Mouse (Mus musculus) left cerebral cortex, adult 18-20 months (tissue): ENCODE data around the gene Grhl3. TPM values are rescaled to one million over a fixed set of nuclear protein-coding genes. Genes with fewer than 3 reads are reported as not detected.
"Not testable (repeated sequence)": the region's sequence is repeated elsewhere in the genome, so short reads cannot be mapped to it uniquely, and the experiment has no call there.

ENCODE experiments used
- DNase-seq, 2 experiments: peaks; one replicate each; pipeline ENCODE4 v3.0.0; 2021 to 2022; ENCODE audit warnings: low spot score in 2 of 2, mixed read lengths in 1 of 2
- long read RNA-seq, 2 experiments: library from polyadenylated mRNA; stranded (forward); transcript quantifications; one replicate each; pipeline ENCODE4 v2.0.0; 2021
- total RNA-seq, 2 experiments: library from RNA; stranded (reverse); gene quantifications; 2 replicates each; pipeline ENCODE4 v1.2.3; 2021

Grhl3 gene
- total RNA-seq = 1 to 10 TPM; 1.0 to 1.8 TPM
- long read RNA-seq, experiment 1, partial matches to known transcripts = 0 of 2 reads
- long read RNA-seq, experiment 1, other reads (novel, unspliced or antisense) = 2 of 2 reads
- long read RNA-seq, experiment 2, partial matches to known transcripts = 0 of 1 reads
- long read RNA-seq, experiment 2, other reads (novel, unspliced or antisense) = 1 of 1 reads

GRCm38 (mm10) chr4:135573251-135573808, at the start of gene Grhl3:
TSS of gene Grhl3 (minus strand) at chr4:135573630.
- peak; percentile 25 to 48 for DNase-seq

- DNase-seq = peak in 1 of 2 experiments; percentile 6
These were observed 48.9 kb upstream of the Grhl3 start for GRCm38 (mm10) chr4:135622290-135622689.

- no peak for DNase-seq
These were observed 47.0 kb upstream of the Grhl3 start for GRCm38 (mm10) chr4:135620461-135620860.

GRCm38 (mm10) chr4:135617783-135618470, 44.5 kb upstream of the Grhl3 start:
- peak in 1 of 2 experiments; percentile 8 for DNase-seq

- no peak for DNase-seq
These were observed 43.6 kb upstream of the Grhl3 start for GRCm38 (mm10) chr4:135617038-135617437.

- DNase-seq = not testable (repeated sequence)
These were observed 41.9 kb upstream of the Grhl3 start for GRCm38 (mm10) chr4:135615307-135615706.

GRCm38 (mm10) chr4:135609986-135610385, 36.6 kb upstream of the Grhl3 start:
- DNase-seq = no peak

- DNase-seq = no peak
These were observed 34.8 kb upstream of the Grhl3 start for GRCm38 (mm10) chr4:135607979-135608885.

- DNase-seq = no peak
These were observed 32.8 kb upstream of the Grhl3 start for GRCm38 (mm10) chr4:135606271-135606670.

GRCm38 (mm10) chr4:135601530-135601929, 28.1 kb upstream of the Grhl3 start:
- DNase-seq = no peak

GRCm38 (mm10) chr4:135599497-135600182, 26.2 kb upstream of the Grhl3 start:
- DNase-seq = no peak

- DNase-seq = no peak
These were observed 25.6 kb upstream of the Grhl3 start for GRCm38 (mm10) chr4:135598998-135599397.

GRCm38 (mm10) chr4:135597571-135597970, 24.1 kb upstream of the Grhl3 start:
- no peak for DNase-seq

- DNase-seq = no peak
These were observed 22.5 kb upstream of the Grhl3 start for GRCm38 (mm10) chr4:135595943-135596342.

GRCm38 (mm10) chr4:135591610-135592304, 18.3 kb upstream of the Grhl3 start:
- DNase-seq = no peak

- no peak for DNase-seq
These were observed 17.7 kb upstream of the Grhl3 start for GRCm38 (mm10) chr4:135591086-135591485.

- DNase-seq = no peak
These were observed 11.4 kb upstream of the Grhl3 start for GRCm38 (mm10) chr4:135584838-135585237.

GRCm38 (mm10) chr4:135581222-135581910, 7.9 kb upstream of the Grhl3 start:
- DNase-seq = no peak

- no peak for DNase-seq
These were observed 6.3 kb upstream of the Grhl3 start for GRCm38 (mm10) chr4:135579695-135580094.

- no peak for DNase-seq
These were observed 5.1 kb upstream of the Grhl3 start for GRCm38 (mm10) chr4:135578490-135578889.
